ENCODE assay signal across 17 mouse cellular contexts in genomic region chr12:36475269-36475668, GRCm38 (mm10).
"Had no signal": no experiment of that assay in that cellular context is flagged by ENCODE, and none has a peak within 500 bp of the region (broad histone marks: within the 10 kb centered on the region; RNA-seq: fewer than 3 reads in every experiment).

No protein-coding gene starts in this region.

- H3K27ac ChIP-seq: lung, embryonic 15.5 days; macrophage; midbrain, embryonic 13.5 days; midbrain, embryonic 15.5 days; neural tube, embryonic 12.5 days; stomach, embryonic 15.5 days; stomach, postnatal 0 days had no signal

- H3K4me2 ChIP-seq: lung, embryonic 15.5 days; midbrain, embryonic 11.5 days; midbrain, embryonic 13.5 days; midbrain, embryonic 15.5 days; neural tube, embryonic 12.5 days; stomach, embryonic 15.5 days had no signal

- H3K36me3 ChIP-seq: lung, embryonic 15.5 days; midbrain, embryonic 13.5 days; midbrain, embryonic 15.5 days; neural tube, embryonic 12.5 days; stomach, embryonic 15.5 days had no signal

- H3K9me3 ChIP-seq: lung, embryonic 15.5 days; megakaryocyte, embryonic 14.5 days; midbrain, embryonic 13.5 days; midbrain, embryonic 15.5 days; neural tube, embryonic 12.5 days; stomach, embryonic 15.5 days had no signal

- H3K4me3 ChIP-seq: lung, embryonic 15.5 days; megakaryocyte, embryonic 14.5 days; midbrain, embryonic 13.5 days; midbrain, embryonic 15.5 days; neural tube, embryonic 12.5 days; stomach, embryonic 15.5 days had no signal

- H3K4me1 ChIP-seq: megakaryocyte, embryonic 14.5 days; midbrain, embryonic 13.5 days; midbrain, embryonic 15.5 days; neural tube, embryonic 12.5 days had no signal

- H3K9ac ChIP-seq: lung, embryonic 15.5 days; midbrain, embryonic 13.5 days; midbrain, embryonic 15.5 days; neural tube, embryonic 12.5 days; stomach, embryonic 15.5 days had no signal

- ATAC-seq: lung, postnatal 0 days; midbrain, embryonic 13.5 days; midbrain, embryonic 15.5 days had no signal

- H3K27me3 ChIP-seq: lung, embryonic 15.5 days; megakaryocyte, embryonic 14.5 days; midbrain, embryonic 13.5 days; midbrain, embryonic 15.5 days; neural tube, embryonic 12.5 days; stomach, embryonic 15.5 days had no signal

- DNase-seq: lung, adult 2 months; lung, postnatal 14 days; lung, postnatal 36 days; right cerebral cortex, postnatal 14 days; thymus, adult 2 months; thymus, postnatal 25 days; thymus, postnatal 4 days had no signal
